Mouse (Mus musculus): ENCODE results near the gene Ikzf5. TPM values are rescaled to one million over a fixed set of nuclear protein-coding genes. Genes with fewer than 3 reads are reported as not detected.

Ikzf5 gene
- polyA plus RNA-seq (2012; rRNA removed): 6.4 TPM in 2 replicates

GRCm38 (mm10) chr7:131410416-131411058 lies at the start of gene Ikzf5, which contains the start of gene Acadsb:
Ikzf5 (minus strand) TSS chr7:131410521.
Acadsb (plus strand) TSS chr7:131410601.

GRCm38 (mm10) chr7:131370648-131371469 lies 39.5 kb downstream of the Ikzf5 start, which contains the start of gene Pstk:
Pstk (plus strand) TSS chr7:131371141.

GRCm38 (mm10) chr7:131362615-131363300 lies 47.6 kb downstream of the Ikzf5 start, which contains the start of gene 2310057M21Rik:
2310057M21Rik (minus strand) TSS chr7:131362759.

Other genes with a start within 250 kb of the Ikzf5 start
- not detected in 2 replicates for gene 5430419D17Rik, start 236.1 kb downstream of the Ikzf5 start, polyA plus RNA-seq (2012; rRNA removed)
- 0.02 TPM in 1 of 2 replicates, not detected in the other for gene Cuzd1, start 88.2 kb downstream of the Ikzf5 start, polyA plus RNA-seq (2012; rRNA removed)
- 0.08 and 0.14 TPM in 2 replicates for gene Fam24b, start 81.0 kb downstream of the Ikzf5 start, polyA plus RNA-seq (2012; rRNA removed)
- gene Fam24a, start 76.7 kb downstream of the Ikzf5 start, polyA plus RNA-seq (2012; rRNA removed): not detected in 2 replicates
- gene 2310057M21Rik, start 47.8 kb downstream of the Ikzf5 start, polyA plus RNA-seq (2012; rRNA removed): 3.1 and 3.6 TPM in 2 replicates
- gene Pstk, start 39.4 kb downstream of the Ikzf5 start, polyA plus RNA-seq (2012; rRNA removed): 16.8 TPM in 2 replicates
- gene Acadsb, start 80 bp upstream of the Ikzf5 start, polyA plus RNA-seq (2012; rRNA removed): 13.7 and 13.9 TPM in 2 replicates
- not detected in 2 replicates for gene Hmx3, start 132.3 kb upstream of the Ikzf5 start, polyA plus RNA-seq (2012; rRNA removed)
- gene Hmx2, start 138.3 kb upstream of the Ikzf5 start, polyA plus RNA-seq (2012; rRNA removed): not detected in 2 replicates
- 54.2 and 55.3 TPM in 2 replicates for gene Bub3, start 149.7 kb upstream of the Ikzf5 start, polyA plus RNA-seq (2012; rRNA removed)

Measured in liver, embryonic 18 days (tissue).